Mouse (Mus musculus) frontal cortex, adult 2 months (tissue): ENCODE data around the gene Sh3gl3. TPM values are rescaled to one million over a fixed set of nuclear protein-coding genes. Genes with fewer than 3 reads are reported as not detected.

Source experiments
- DNase-seq, 2 experiments: peaks; one replicate each; pipeline ENCODE4 v3.0.0; 2022; ENCODE audit warnings: low spot score in 1 of 2; ENCODE audit errors: extremely low spot score in 1 of 2
- polyA plus RNA-seq: library from polyadenylated mRNA; depleted of rRNA; stranded (reverse); fragments of >200 nt; gene quantifications from 2 replicates; pipeline ENCODE4 v1.2.3, GENCODE M21; 2012

Gene Sh3gl3
- polyA plus RNA-seq, 1 experiment: 45.8 TPM

GRCm38 (mm10) chr7:82234898-82235290 is 61.3 kb downstream of the Sh3gl3 start:
- DNase-seq: no peak

- no peak for DNase-seq
Measured at GRCm38 (mm10) chr7:82235486-82235885, 61.8 kb downstream of the Sh3gl3 start.

- DNase-seq: no peak
Measured at GRCm38 (mm10) chr7:82236152-82236898, 62.7 kb downstream of the Sh3gl3 start.

- DNase-seq: no peak
Measured at GRCm38 (mm10) chr7:82236899-82237162, 63.2 kb downstream of the Sh3gl3 start.

GRCm38 (mm10) chr7:82240424-82241240 is 67.0 kb downstream of the Sh3gl3 start:
- no peak for DNase-seq

- DNase-seq: peak in 1 of 2 experiments; percentile 13
Measured at GRCm38 (mm10) chr7:82244701-82245100, 71.1 kb downstream of the Sh3gl3 start.

- DNase-seq: peak in 1 of 2 experiments; percentile 52
Measured at GRCm38 (mm10) chr7:82248953-82249695, 75.5 kb downstream of the Sh3gl3 start.

- DNase-seq: no peak
Measured at GRCm38 (mm10) chr7:82253309-82253708, 79.7 kb downstream of the Sh3gl3 start.

- no peak for DNase-seq
Measured at GRCm38 (mm10) chr7:82256936-82257335, 83.3 kb downstream of the Sh3gl3 start.

- DNase-seq: no peak
Measured at GRCm38 (mm10) chr7:82257530-82257929, 83.9 kb downstream of the Sh3gl3 start.

GRCm38 (mm10) chr7:82260210-82260609 is 86.6 kb downstream of the Sh3gl3 start:
- DNase-seq: peak in 1 of 2 experiments; percentile 60

- DNase-seq: peak in 1 of 2 experiments; percentile 78
Measured at GRCm38 (mm10) chr7:82263141-82263540, 89.5 kb downstream of the Sh3gl3 start.

- DNase-seq: no peak
Measured at GRCm38 (mm10) chr7:82264119-82264518, 90.5 kb downstream of the Sh3gl3 start.

GRCm38 (mm10) chr7:82265365-82265764 is 91.7 kb downstream of the Sh3gl3 start:
- DNase-seq: no peak

- DNase-seq: no peak
Measured at GRCm38 (mm10) chr7:82269948-82270347, 96.3 kb downstream of the Sh3gl3 start.

GRCm38 (mm10) chr7:82271742-82272141 is 98.1 kb downstream of the Sh3gl3 start:
- DNase-seq: no peak

GRCm38 (mm10) chr7:82272875-82273274 is 99.2 kb downstream of the Sh3gl3 start:
- DNase-seq: peak in 1 of 2 experiments; percentile 76

- peak in 1 of 2 experiments; percentile 74 for DNase-seq
Measured at GRCm38 (mm10) chr7:82274011-82274709, 100.5 kb downstream of the Sh3gl3 start.

GRCm38 (mm10) chr7:82274975-82275374 is 101.3 kb downstream of the Sh3gl3 start:
- no peak for DNase-seq

GRCm38 (mm10) chr7:82275529-82276204 is 102.0 kb downstream of the Sh3gl3 start:
- DNase-seq: peak; percentile 32 to 53
